Mouse (Mus musculus) cerebellum, adult (tissue): ENCODE data around the gene Pot1b.

Experiments used
- ATAC-seq: cut with Nextera tagmentation; 2 replicates; pipeline ENCODE4 v1.9.2; 2017; ENCODE audit warnings: mild to moderate bottlenecking, moderate library complexity, mixed read lengths; ENCODE audit not compliant: insufficient number of reproducible peaks, low FRiP score, low TSS enrichment

Gene Pot1b

GRCm38 (mm10) chr17:55711984-55712811 is at the start of gene Pot1b:
Pot1b (minus strand) TSS chr17:55712628.
- peak; percentile 98 for ATAC-seq

DNA sequence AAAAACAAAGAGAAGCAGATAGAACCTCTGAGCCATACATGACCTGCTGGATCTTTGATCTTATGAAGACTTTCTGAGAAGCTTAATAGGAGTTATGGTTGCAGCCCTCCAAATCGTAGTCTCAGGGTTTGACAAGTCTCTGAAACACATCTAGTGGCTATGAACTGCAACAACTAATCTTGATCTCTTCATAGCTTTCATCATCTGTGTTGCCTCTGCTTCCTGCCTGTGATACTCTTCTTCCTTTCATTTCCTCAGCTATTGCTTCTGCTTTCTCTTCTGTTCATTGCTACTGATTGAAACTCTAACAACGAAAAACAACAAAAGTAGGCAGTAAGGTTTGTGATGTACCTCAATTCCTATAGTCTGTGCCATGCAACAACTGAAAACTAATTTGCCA is 38.7 kb upstream of the Pot1b start:
- no peak for ATAC-seq

DNA sequence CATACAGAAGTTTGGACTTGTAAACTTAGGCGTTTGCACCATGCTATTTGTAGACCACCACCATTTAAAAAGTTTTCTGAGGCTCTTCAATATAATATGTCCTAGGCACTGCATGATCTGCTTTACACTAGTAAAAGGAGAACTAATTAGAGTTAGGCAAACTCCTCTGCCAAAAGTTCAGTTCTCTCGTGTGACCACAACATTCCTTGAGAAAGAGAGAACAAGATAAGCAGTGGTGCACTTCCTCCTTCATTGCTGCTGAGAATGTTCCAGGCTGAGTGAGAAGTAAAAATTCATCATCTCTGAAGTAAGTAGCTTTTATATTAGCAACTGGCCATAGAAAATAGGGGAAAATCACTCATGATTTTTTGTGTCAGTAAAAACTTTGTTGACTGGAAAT is 37.4 kb upstream of the Pot1b start, which contains the start of gene Adgre4:
Adgre4 (plus strand) TSS at position 199 of the 400 bp plus-strand sequence.
- no peak for ATAC-seq

DNA sequence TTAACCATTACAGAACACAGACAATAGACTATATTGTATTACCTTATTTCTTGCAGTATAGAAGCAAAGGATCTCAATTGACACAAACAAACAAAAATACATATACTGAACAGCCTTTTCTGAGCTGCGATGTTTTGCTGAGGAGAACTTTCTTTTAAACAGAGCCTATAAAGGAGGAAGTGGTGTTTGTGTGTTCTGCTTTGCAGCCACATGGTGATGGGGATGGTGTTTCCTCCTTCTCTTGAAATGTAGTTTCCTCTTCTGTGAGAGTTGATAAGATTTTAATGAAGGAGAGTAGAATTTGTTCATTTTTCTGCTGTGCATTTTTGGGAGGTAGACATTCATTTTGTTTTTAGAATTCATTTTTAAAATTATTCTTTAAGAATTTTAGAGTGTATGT is 24.2 kb upstream of the Pot1b start:
- no peak for ATAC-seq

DNA sequence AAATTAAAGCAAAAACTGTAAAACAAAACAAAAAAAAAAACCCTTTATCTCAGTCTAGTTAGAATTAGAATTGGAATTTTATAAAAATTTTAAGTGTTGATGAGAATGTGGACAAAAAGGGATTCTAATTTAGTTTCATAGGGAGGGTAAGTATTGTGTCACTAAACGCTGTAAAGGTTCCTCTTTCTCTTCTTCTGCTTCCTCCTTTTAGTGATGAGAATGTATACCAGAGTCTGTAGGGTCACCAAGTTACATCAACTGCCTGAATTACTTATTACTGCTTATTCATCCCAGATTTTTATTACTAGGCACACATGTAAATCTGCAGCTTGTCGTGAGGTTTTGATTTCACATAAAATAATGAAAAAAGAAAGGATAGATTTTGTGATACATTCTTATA is 13.8 kb upstream of the Pot1b start:
- no peak for ATAC-seq

DNA sequence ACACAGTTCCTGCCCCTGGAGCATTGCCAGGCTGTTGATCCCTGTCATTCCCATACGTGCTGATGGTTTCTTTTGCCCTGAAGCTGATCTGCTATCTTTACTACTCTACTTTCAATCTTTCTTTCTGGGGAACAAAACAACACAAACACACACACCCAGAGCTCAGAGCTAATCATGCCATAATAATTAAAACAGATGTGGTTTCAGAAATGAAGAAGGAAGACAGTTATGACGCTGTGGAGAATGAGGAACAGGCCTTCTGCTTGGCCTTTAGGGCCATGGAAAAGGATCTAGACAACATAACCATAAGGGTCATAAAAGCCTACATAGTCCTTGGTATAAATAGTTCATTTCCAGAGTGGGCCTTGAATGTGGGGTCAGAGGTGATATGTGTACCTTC is 9.8 kb upstream of the Pot1b start:
- no peak for ATAC-seq

DNA sequence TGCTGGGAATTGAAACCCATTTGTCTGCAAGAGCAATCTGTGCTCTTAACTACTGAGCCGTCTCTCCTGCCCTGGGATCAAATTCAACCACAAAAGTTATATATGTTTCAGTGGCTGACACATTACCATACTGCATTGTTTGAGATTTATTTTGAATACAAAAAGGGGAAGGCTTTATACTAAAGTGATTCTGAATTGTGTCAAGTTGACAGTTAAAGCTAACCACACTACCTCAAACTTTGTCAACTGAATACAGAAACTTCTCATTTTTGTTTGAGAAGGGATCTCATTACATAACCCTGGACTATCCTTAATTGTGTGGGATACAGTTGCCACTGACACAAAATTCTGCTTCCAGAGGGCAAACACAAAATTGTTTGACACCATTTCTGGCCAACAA is 8.8 kb upstream of the Pot1b start:
- no peak for ATAC-seq

GRCm38 (mm10) chr17:55702865-55703264 is 9.6 kb downstream of the Pot1b start:
- ATAC-seq = no peak

DNA sequence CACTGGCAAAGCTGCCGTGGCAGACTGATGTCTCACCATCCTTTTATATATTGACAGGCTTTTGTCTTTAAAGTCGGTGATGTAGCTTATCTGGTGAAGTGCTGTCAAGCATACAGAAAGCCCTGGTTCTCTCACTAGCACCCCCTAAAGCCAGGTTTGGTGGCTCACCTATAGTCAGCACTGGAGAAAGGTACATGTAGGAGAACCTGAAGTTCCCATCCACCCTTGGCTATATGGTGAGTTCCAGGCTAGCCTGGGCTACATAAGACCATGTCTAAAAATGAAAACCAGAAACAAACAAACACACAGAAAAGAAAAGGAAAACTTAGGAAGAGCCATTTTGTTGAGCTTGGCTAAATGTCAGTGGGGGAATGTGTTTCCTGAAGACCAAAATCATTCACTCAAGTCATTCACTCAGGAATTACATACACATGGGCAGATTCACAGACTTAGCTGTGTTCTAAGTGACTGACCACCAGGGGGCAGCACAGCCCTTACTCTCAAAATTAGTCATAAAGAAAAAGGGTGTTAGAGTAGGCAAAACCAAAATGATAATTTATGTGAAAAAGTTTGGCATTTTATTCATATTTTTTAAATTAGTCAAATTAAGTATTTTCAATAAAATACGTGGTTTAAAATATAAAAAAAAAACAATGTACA is 10.1 kb downstream of the Pot1b start:
- ATAC-seq = 0 out of 2 replicates have a peak, but pooled peaks have one; percentile 56

DNA sequence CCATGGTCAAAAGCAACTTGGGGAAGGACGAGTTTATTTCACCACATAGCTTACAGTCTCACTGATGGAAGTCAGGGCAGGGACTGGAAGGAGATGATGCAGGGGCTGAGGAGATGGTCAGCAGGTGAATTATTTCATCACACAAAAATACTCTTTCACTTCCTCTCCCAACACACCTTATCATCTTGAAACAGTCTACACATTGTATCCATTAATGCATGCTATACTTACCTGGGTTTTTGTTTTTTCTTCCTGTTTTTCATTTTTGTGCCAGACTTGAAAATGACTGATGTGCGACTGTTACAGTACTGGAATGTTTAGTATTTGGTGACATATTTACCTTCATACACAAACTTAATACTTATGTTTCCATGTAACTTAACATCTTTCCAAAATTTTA is 13.0 kb downstream of the Pot1b start:
- ATAC-seq = no peak

DNA sequence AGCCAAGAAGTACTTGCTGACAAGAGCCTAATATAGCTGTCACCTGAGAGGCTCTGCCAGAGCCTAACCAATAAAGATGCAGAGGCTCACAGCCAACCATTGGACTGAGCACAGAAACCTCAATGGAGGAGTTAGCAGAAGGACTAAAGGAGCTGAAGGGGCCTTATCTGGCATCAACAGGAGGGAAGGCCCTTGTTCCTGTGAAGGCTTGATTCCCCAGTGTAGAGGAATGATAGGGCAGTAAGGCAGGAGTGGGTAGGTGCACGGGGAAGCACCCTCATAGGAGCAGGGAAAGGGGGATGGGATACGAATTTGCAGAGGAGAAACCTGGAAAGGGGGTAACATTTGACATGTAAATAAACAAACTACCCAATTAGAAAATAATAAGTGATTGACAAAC is 51.3 kb downstream of the Pot1b start:
- ATAC-seq = no peak

DNA sequence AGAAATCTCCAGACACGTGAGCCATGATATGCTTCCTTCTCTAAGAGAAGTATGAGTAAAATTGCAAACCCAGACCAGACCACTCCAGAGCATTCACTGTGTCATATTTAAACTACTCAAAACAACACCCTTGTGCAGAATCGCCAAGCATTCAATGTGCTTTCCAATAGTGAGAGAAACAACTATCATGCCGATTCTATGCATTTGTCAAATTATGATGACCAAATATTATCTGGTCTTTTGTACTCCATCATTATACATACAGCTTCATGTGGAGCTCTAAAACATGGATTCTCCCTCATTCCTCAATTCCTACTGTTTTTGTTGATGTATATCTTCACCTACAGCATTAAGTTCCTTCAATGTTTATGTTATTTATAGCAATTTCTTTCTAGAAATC is 87.3 kb downstream of the Pot1b start, which contains the start of gene Vmn2r118:
Vmn2r118 (minus strand) TSS at position 101 of the 400 bp plus-strand sequence.
- no peak for ATAC-seq
